Mouse (Mus musculus) frontal cortex, postnatal 25 days (tissue): ENCODE measurements at regions not wholly inside any gene's neighbourhood (a gene's known extent, or its start where the extent isn't known, plus 50 kb on each side); places are given as distances from the start of the nearest gene placed in this dataset.
A peak's percentile ranks its signal among the peaks of the same experiment; 100 is the strongest.
"Not testable (repeated sequence)": the region's sequence is repeated elsewhere in the genome, so short reads cannot be mapped to it uniquely, and the experiment has no call there.

ENCODE experiments used
- DNase-seq, 2 experiments: peaks; one replicate each; pipeline ENCODE4 v3.0.0; 2022; ENCODE audit warnings: low spot score in 2 of 2

DNA sequence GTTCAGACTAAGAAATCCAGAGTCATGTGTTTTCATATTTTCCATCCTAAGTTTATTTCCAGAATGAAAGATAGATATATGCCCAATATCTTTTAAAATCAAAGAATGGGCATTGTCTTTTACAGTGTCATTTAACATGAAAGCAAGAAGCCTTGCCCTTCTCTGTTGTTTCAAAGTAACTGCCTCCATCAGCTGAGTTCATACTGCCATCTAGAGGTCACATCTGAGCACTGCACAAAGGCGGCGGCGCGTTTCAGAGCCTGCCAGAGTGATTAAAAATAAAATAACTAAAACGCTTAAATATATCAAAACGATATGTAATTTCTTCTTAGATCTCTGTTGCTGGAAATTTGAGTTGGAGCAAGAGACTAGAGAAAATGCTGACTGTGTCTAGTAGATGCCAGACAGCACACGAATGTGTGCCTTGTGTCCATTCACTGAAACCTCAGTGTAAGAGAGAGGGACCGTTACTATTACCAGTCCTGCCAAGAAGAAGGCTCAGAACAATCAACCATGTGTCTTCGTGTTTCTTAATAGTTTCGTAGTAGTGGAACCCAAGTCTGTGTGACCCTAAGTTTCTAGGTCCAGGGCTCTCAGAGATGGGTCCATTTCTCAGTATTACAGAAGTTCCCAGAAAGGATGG is 123.0 kb upstream of the Daam1 start:
- DNase-seq = peak; percentile 65 to 68

DNA sequence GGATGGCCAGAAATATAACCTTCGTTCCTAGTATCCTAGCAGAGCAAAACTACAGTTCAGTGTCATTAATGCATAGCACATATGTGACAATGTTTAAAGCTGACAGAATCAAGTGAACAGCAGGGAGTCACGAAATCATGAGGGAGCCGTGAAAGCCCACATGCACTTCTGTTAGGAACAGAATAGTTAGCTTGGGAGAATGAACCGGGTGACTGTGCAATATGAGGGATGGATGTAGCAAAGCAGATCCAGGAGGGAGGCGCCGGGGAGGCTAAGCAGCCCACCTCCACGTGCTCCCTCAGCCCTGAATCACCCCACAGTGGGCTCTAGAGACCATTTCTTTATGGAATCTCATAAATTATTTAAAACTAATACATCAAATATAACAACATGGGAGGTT is 116.3 kb upstream of the Daam1 start:
- peak in 1 of 2 experiments; percentile 10 for DNase-seq

DNA sequence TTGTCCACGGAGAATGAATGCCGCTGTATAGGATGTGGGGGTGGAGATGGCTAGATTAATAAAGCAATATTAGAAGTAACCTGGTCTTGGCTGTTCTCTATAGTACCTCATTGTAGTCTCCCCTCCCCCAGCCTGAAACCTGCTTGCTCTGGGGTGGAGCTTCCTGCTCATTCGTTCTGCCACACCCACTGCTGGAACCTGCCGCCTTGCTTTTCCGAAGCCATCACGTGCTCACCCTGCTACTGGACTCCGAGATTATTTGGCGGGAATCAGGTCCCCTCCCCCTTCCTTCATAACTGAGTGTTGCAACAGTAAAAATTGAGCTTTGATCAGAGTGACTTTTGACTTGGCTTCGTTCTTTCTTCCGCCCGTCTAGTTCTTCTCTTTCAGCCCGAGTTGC is 112.5 kb upstream of the Daam1 start:
- DNase-seq = not testable (repeated sequence)

DNA sequence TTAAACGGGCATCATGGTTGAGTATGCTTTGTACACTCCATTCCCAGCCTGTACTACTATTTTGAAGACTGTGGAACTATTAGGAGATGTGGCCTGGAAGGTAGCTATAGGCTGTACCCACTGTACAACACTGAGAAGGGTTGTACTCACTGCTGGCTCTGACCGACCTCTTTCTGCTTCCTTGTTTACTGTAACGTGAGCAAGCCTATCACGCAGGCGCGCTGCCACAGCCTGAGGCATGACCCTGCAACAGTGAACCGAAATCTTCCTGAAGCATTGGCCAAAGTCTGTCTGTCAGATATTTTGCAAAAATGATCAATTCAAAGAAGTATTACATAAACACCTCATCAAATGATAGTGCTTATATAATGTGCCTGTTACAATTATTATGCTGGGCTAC is 112.0 kb upstream of the Daam1 start:
- no peak for DNase-seq

DNA sequence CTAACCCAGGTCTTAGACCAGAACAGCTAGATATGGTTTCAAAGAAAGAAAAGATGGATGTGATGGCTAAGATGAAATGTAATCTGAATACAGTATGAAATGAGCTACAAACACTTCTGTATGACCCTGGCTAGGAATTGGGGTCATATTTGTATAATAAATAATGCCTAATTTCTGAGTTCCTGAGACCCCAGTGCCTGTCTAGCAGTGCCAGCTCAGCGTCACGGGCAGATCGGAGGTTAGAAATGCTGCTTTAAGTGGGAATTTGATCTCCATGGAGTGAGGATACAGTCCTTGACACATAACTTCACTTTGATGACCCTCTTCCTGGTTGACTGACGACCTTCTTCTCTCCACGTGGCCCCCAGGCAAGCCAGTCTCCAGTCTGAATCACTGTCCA is 105.7 kb upstream of the Daam1 start:
- no peak for DNase-seq

DNA sequence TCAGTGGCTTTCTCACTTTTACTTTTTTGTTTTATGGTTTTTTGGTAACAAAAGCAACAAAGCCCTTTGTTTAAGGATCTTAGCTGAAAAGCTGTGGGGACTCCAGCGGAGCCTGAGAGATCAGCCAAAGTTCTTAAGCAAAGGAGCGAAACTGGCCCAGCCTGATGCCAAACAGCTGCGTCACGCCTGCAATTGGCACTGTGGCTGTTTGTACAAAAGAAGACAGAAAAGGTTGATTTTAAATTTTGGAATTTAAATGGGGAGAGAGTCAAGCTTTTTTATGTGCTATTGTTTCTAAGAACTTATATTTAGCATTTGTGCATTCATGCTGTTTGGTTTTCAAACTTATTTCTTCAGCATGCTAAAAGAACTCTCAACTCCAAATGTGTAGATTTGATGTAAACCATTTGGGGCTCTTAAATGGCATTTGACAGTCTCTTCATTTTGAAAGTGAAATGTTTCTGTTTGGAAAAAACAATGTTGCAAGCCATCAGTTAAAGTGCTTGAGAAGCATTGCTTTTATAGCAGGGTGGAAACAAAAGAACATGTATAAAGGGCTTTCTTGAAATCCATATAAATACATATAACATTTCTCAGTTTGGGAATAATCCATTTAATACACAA is 105.1 kb upstream of the Daam1 start:
- no peak for DNase-seq

DNA sequence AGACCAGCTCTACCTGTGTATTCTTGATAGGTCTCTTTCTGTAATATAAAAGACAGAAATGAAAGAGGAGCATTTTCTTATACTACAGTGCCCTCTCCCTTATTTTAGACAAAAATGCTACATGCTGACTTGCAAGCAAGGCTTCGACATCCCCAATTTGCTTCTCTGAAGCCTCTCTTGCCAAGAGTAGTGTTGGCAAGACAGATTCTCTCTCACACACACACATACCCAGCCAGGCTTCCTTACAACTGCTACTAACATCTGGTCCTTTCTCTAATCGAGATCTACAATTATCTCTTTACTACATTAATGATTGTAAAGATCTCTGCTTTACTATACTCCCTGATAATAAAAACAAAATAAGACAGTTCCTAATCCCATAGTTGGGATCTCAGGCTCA is 87.5 kb upstream of the Daam1 start:
- no peak for DNase-seq

DNA sequence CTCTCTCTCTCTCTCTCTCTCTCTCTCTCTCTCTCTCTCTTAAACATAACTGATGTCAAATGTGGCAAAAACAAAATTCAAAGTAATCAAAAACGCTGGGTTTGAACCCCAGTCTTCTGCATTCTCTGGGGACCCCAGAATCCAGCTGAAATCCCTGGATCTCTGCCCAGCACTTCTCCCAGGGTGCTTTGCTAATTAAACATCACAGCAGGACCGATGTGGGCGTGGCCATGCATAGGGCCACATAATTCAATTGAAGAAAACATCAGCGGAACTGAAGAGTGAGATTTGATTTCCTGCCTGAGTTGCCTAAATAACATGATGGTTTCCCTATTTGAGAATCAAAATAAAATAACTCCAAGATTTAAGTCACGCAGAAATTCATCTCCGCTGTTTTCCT is 84.9 kb upstream of the Daam1 start:
- DNase-seq = no peak

DNA sequence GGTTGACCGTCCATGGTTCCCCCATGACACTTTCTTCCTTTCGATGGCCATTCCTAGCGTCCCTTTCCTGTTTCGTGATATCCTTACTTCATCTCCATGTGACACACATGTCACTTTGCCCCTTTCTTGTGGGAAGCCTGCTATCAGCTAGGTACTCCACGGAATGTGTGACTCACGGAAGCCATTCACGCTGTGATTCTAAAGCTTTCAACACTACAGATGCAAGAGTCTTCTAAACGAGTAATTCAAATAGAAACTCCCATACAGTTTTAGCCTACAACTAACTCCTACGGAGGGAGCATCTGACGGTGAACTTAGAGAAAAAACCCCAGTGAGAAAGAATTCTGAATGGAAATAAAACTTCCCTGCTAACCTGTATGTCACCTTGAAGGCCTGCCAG is 83.5 kb upstream of the Daam1 start:
- no peak for DNase-seq

DNA sequence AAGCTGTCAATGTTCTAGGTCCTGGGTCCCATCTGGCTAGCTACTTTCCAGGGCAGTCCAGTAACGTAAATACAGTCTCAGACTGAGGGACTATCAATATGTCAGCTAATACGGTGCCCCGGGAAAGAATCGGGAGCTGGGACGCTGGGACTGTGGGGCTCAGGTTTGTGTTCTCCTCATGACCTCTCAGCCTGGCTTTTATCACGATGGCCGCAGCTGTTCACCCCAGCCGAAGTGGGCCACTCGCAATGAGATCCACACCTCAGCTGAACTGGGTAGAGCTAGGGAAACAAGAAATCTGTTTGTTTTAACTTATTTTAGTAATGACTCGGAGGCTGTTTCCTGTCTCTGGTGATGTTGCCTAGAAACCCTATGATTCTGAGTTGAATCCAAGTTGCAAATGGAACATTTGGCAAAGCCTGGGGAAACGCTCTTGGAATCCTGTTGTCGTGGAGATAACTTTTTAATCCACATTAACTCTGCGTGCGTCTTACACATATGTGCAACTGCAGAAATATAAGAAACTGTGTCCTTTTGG is 83.0 kb upstream of the Daam1 start:
- DNase-seq = no peak

DNA sequence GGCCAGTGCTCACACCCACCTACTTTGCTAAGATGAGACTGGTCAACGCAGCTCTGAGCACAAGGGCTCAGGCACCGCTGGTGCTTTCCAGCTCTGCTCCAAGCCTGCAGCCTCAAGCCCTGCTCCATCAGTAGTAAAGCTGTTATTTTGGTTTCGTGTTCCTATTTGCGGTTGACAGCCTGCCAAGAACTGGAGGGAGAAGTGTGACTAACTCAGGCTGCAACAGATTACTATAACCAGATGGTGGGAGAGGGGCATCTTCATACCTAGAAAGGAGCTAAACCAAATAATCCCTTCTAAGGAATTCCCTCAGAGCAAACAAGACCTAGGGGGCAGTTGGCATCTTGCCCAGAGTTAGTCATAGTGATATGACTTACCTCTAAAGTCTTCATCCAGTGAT is 82.1 kb upstream of the Daam1 start:
- DNase-seq = peak; percentile 44 to 67

DNA sequence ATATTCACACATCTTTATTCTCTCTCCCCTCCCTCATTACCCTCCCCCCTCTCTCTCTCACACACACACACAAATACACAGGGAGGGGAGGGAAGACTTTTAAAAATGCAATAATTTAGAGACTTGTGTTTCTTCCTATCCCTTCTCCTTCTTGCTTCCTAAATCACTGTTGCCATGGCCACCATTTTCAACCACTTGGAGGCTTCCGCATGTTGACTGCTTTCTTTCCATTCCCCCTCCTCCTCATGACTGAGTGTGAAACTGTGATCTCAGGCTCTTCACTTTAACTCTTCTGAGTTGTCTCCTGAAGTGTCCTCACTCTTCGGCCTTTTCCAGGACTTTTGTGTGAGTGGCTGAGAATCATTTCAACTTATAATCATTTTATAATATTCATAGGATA is 81.2 kb upstream of the Daam1 start:
- no peak for DNase-seq

DNA sequence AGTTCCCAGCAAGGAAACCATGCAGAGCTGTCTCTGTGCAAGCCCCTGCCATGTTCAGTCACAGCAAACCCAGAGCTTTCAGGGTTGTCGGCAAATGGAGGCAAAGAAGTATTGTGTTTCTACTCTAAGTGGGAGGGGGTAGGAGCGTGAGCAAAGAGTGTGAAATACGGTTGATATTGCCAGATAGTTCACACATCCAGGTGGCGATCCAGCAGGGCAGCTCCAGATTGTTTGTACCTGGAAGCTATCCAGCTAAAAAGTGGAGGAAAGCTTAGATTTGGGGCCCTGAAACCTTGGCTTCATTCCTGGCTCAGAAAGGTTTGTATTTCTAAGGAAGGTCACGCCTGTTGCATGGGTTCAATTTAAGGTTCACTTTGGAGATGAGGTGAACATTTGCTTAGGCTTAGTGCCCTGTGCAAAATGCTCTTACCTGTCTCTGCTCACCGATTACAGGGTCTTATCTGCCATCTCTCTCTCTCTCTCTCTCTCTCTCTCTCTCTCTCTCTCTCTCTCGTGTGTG is 78.1 kb upstream of the Daam1 start:
- no peak for DNase-seq

DNA sequence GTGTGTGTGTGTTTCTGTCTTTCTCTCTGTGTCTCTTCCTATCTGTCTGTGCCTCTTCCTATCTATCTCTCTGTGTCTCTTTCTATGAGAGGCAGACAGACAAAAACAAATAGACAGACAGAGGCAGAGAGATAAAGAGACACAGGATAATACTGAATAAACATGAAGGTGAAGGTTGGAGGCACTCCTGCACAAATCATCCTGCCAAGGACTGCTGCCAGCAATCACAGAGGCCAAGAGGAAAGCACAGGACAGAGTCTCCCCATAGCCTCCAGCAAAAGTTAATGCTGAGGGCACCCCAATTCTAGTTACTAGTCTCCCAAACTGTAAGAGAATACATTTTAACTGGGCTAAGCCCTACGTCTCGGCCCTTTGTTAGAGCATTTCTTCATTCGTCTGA is 77.6 kb upstream of the Daam1 start:
- DNase-seq = no peak

DNA sequence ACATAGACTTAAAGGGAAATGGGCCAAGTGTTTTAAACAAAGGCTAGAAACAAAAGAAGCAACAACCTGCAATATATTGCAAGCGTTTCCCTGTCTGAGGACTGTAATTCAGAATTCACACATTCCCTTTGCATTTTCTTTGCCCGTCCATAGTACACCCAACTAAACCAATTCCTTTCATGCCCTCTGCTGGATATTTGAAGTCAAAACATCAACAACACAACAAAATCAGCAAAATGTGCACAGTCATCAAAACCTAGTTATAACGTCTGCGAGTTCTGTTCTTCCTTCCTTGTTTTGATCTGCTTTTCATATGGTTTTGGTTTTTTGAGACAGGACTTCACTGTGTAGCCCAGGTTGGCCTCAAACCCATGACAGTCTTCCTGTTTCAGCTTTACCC is 67.7 kb upstream of the Daam1 start:
- no peak for DNase-seq

DNA sequence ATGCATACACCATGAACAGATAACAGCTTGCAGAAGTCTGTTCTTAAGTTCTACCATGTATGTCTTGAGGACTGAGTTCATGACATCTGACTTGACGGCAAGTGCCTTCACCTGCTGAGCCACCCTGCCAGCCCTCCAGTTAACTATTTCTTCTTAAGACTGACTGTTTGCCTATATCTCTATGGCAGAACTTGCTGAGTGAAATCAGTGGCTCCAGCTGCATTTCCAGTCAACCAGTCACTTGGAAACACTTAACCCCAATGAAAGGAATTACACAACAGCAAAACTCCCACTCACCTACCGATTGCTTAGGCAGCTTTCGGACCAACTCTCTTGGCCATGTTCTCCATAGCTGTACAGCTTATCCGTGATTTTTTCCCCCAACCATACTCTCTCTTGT is 64.8 kb upstream of the Daam1 start:
- DNase-seq = no peak

DNA sequence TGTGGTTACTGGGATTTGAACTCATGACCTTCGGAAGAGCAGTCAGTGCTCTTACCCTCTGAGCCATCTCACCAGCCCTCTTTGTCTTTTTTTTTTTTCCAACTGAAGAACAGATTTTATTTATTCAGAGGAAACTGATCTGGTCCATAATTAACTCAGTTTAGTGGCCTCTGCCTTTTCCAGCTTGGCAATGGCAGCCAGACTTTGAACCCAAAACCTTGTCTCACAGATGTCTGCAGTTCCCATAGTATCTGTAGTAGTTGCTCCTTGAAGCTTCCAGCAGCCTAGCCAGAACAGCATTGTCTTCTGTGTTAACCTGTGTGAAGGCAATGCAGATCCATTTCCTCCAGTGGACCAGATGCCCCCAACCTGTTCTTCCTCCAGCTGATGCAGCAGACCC is 64.2 kb upstream of the Daam1 start:
- DNase-seq = no peak

DNA sequence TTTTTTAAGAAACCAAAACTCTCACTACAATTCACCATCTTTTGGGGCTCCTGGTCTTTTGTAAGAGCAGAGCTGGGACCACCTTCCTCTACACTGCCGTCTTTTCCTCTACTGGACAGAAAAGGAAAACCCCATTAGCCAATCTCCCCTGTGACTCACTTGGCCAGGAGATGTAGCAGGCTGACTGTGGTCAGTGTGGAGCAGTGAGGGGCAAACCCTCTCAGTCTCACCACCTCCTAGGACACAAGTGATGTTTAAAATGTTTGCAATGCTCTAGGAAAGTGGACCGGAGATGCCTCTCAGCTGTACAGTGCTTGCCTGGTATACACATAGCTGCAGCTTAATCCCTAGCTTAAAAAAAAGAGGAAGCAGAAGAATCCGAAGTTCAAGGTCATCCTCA is 63.0 kb upstream of the Daam1 start:
- DNase-seq = no peak

DNA sequence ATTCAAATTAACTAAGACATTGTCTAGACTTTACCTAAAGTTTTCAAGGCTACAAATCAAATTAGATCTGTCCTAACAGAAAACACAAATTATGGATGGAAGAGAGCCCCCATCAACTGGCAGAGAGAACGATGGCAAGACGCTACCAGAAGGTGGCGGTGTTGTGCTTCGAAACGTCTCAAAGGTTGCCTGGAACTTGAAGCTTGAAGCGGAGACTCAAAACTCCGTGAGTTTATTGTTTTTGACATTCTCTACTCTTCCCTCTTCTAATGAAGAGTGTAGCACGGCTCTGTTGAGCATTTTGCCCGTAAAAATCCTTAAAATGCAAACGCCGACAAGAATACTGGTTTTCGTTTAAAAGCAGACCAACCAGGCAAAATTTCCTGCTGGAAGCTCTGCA is 62.4 kb upstream of the Daam1 start:
- DNase-seq = peak; percentile 62 to 74

DNA sequence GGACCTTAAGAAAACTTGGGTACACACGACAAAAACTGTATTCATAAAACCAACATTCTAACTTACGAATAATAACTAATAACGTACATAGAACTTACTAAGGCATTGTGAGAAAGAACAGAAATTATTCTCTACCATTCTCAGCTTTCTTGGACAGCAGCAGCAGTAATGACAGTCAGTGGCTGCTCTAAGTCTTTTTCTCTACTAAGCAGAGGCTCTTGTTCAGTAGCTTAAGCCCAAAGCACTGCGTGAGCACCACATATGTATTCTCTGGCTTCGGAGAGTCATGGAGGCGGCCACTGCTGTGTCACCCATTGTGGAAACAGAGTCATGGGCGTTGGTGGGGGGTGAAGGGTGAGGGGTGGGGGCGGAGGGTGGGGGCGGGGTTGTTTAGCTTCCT is 62.0 kb upstream of the Daam1 start:
- no peak for DNase-seq

DNA sequence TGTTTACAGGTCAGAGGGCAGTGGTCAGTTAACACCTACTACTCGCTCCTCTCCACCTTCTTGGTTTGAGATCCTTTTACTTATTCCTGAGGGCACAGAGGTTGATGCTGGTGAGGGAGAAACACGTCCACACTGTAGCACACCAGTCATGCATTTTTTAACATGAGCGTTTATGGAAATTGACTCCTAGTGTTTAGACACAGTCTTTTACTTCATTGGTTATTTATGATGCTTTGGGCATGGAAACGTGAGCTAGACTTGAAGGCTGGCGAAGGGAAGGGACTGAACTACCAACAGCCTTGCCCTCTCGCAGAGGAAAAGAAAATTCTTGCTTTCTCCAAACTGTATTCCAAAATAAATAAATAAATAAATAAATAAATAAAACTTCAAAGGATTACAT is 61.6 kb upstream of the Daam1 start:
- DNase-seq = no peak

DNA sequence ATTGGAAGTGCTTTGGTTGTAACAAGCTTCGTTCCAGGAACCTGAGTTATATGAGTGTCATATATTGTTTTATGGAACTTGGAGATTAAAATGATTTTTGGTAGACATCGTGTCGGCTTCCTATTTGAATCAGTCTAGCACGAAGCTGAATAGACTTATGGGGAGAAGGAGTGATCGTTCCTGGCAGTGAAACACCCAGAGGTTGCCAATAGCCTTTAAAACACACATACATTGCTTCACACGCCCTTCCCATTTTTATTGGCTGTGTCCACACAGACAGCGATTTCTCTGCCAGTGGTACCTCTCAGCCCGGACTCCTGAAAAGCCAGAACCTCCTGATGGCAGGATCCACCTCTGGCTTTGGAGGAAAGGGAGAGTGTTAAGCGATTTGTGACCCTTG is 57.0 kb upstream of the Daam1 start:
- no peak for DNase-seq

DNA sequence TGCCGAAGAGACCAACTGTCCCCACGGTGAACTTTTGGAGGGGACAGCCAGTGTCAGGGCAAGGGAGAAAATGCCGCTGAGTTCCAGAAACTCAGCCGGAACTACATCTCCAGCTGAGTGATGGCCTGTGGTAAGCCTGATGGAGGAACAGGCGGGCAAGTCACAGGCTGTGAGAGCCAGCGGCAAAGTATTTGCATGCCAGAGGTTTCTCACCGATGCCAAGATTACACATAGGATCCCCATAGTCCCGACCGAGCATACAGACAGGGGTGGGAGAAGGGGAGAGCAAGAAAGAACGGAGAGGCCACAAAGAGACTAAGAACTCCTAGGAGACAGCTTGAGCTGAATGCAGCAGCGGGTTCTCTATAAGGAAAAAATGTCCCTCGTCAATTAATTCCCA is 55.8 kb upstream of the Daam1 start:
- no peak for DNase-seq

DNA sequence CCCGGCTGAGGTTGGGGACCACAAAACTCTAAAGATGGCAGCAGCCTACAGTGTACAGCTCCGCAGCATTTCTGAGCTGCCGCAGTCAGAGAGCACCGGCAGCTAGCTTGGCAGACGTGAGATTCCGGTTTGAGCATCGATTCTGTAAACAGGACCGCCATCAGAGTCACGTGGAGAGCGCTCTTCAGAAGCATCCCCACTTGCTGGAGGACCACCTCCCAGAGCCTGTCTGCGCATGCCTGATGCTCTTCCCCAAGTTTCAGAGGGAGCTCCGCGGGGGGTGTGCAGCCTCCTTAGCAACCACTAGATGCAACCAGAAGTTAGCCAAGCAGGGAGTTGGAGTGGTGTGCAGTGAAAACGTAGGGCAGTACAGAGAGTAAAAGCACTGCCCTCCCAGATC is 52.7 kb upstream of the Daam1 start:
- DNase-seq = peak; percentile 8 to 18
